Mouse (Mus musculus) liver, embryonic 14.5 days (tissue): ENCODE results near the gene B3gntl1. TPM values are rescaled to one million over a fixed set of nuclear protein-coding genes. Genes with fewer than 3 reads are reported as not detected.

Experiments
- ATAC-seq: fragments of 200-750 bp; cut with Nextera tagmentation; 2 replicates; pipeline ENCODE4 v1.8.0; 2017; ENCODE audit warnings: moderate number of reproducible peaks, mild to moderate bottlenecking, moderate library complexity; ENCODE audit not compliant: insufficient read depth
- DNase-seq, 3 experiments: peaks; one replicate each; pipeline ENCODE4 v3.0.0-alpha.2; 2012 to 2013; ENCODE audit warnings: low read depth in 3 of 3, low spot score in 3 of 3
- H3K27ac ChIP-seq: fragments of 300-500 bp; sonication (generic); 2 replicates; pipeline ENCODE4 v1.5.1; 2014; ENCODE audit warnings: moderate library complexity, mild to moderate bottlenecking, control low read depth, inconsistent platforms
- H3K27me3 ChIP-seq: fragments of 300-500 bp; sonication (generic); 2 replicates; pipeline ENCODE4 v1.6.1; 2014; ENCODE audit warnings: mild to moderate bottlenecking, low read length, moderate library complexity; ENCODE audit not compliant: control insufficient read depth, insufficient read depth
- H3K36me3 ChIP-seq: fragments of 300-500 bp; sonication (generic); replicated peaks from 2 replicates; pipeline ENCODE4 v1.6.1; 2014; ENCODE audit warnings: low read depth; ENCODE audit not compliant: control insufficient read depth, insufficient read depth
- H3K4me1 ChIP-seq, 2 experiments: fragments of 200-500 bp in 1 of 2; fragments of 300-500 bp in 1 of 2; sonication (generic) in 1 of 2; replicated peaks; 2 replicates each; pipeline ENCODE4 v1.6.1; 2012 to 2014; ENCODE audit warnings: antibody characterized with exemption in 1 of 2, inconsistent platforms in 1 of 2, low read length in 1 of 2; ENCODE audit not compliant: control insufficient read depth in 2 of 2, insufficient read depth in 2 of 2
- H3K4me2 ChIP-seq: fragments of 300-500 bp; sonication (generic); 2 replicates; pipeline ENCODE4 v1.6.1; 2014; ENCODE audit warnings: low read depth, mild to moderate bottlenecking, control low read depth, moderate library complexity
- H3K4me3 ChIP-seq, 2 experiments: fragments of 200-500 bp in 1 of 2; fragments of 300-500 bp in 1 of 2; sonication (generic) in 1 of 2; 2 replicates each; pipeline ENCODE4 v1.5.1; 2012 to 2014; ENCODE audit warnings: low read depth in 2 of 2, low read length in 2 of 2, mild to moderate bottlenecking in 2 of 2, control low read depth in 1 of 2, inconsistent platforms in 1 of 2, moderate library complexity in 1 of 2; ENCODE audit not compliant: insufficient read depth in 1 of 2
- H3K9ac ChIP-seq: fragments of 300-500 bp; sonication (generic); replicated peaks from 2 replicates; pipeline ENCODE4 v1.6.1; 2014; ENCODE audit warnings: mild to moderate bottlenecking, control low read depth, moderate library complexity
- H3K9me3 ChIP-seq: fragments of 300-500 bp; sonication (generic); 2 replicates; pipeline ENCODE4 v1.6.1; 2016; ENCODE audit warnings: low read length, mixed read lengths; ENCODE audit not compliant: control insufficient read depth
- CTCF ChIP-seq: IDR thresholded peaks from 2 replicates; pipeline ENCODE4 v1.5.1; 2016; ENCODE audit warnings: antibody characterized with exemption, low read depth, control low read depth
- EP300 ChIP-seq: IDR thresholded peaks from 2 replicates; pipeline ENCODE4 v1.6.1; 2016; ENCODE audit warnings: antibody characterized with exemption, low read depth
- WGBS: fragments of 180-500 bp; shearing (Covaris S2); extraction: QIAGEN DNeasy Blood & Tissue Kit; methylation state at CpG from one replicate; pipeline ENCODE4 v1.1.7; 2014; ENCODE audit not compliant: insufficient replicate concordance; 5-methylcytosine and 5-hydroxymethylcytosine counted together
- polyA plus RNA-seq, 2 experiments: library from polyadenylated mRNA; depleted of rRNA in 1 of 2; stranded (reverse) in 1 of 2; unstranded in 1 of 2; fragments of >200 nt; fragmentation: Nextera tagmentation in 1 of 2; extraction: Ambion mirVana in 1 of 2; gene quantifications; 2 replicates each; pipeline versions ENCODE4 v1.2.1 to v1.2.3; 2012 to 2014

B3gntl1 gene
- polyA plus RNA-seq, 2 experiments, result 1.2 to 1.6 TPM

- DNase-seq (no peak), ATAC-seq (no peak)
- Histone ChIP-seq H3K9ac (no peak overlapping the region), H3K4me3 (no peak overlapping the region), H3K36me3 (peaks cover 9% of the 10 kb centered on the region; the same call in 1 of the 2 replicates), H3K9me3 (no peaks in the 10 kb centered on the region), H3K27ac (no peak overlapping the region), H3K4me2 (no peak overlapping the region), H3K4me1 (no peaks in the 10 kb centered on the region; a peak in 1 of 4 replicates), H3K27me3 (no peaks in the 10 kb centered on the region)
- TF ChIP-seq EP300 (no peak), CTCF (no peak)
- WGBS, result 68% methylated on average over 3 of the region's 3 CpGs
Observed at GRCm38 (mm10) chr11:121615961-121616485, 56.9 kb downstream of the B3gntl1 start.

- H3K4me2 ChIP-seq, result no peak overlapping the region
- no peak for DNase-seq
- H3K27me3 ChIP-seq, result no peaks in the 10 kb centered on the region
- no peak overlapping the region for H3K4me3 ChIP-seq
- peaks cover 4% of the 10 kb centered on the region for H3K36me3 ChIP-seq
- H3K27ac ChIP-seq, result no peak overlapping the region
- no peak overlapping the region for H3K9ac ChIP-seq
- H3K4me1 ChIP-seq, result no peaks in the 10 kb centered on the region
- TF ChIP-seq CTCF, result no peak
- no peak for TF ChIP-seq EP300
- no peak for ATAC-seq
- H3K9me3 ChIP-seq, result no peaks in the 10 kb centered on the region
Observed at GRCm38 (mm10) chr11:121610976-121611375, 62.0 kb downstream of the B3gntl1 start.

GRCm38 (mm10) chr11:121605604-121606003 lies 67.3 kb downstream of the B3gntl1 start:
- H3K9me3 ChIP-seq, result no peaks in the 10 kb centered on the region
- H3K4me2 ChIP-seq, result no peak overlapping the region
- H3K4me3 ChIP-seq, result no peak overlapping the region
- 59% methylated on average over 6 of the region's 6 CpGs for WGBS
- H3K36me3 ChIP-seq, result peaks cover 19% of the 10 kb centered on the region
- no peak overlapping the region for H3K27ac ChIP-seq
- no peak overlapping the region for H3K9ac ChIP-seq
- TF ChIP-seq EP300 (no peak), CTCF (no peak)
- DNase-seq (no peak), ATAC-seq (no peak)
- H3K27me3 ChIP-seq, result no peaks in the 10 kb centered on the region
- no peaks in the 10 kb centered on the region for H3K4me1 ChIP-seq

- no peak for ATAC-seq
Observed at GRCm38 (mm10) chr11:121601422-121601821, 71.5 kb downstream of the B3gntl1 start.

GRCm38 (mm10) chr11:121597254-121597653 lies 75.7 kb downstream of the B3gntl1 start:
- TF ChIP-seq CTCF (no peak), EP300 (no peak)
- Histone ChIP-seq H3K36me3 (peaks cover 22% of the 10 kb centered on the region), H3K9ac (no peak overlapping the region), H3K27ac (no peak overlapping the region), H3K27me3 (no peaks in the 10 kb centered on the region), H3K4me1 (no peaks in the 10 kb centered on the region), H3K9me3 (no peaks in the 10 kb centered on the region), H3K4me2 (no peak overlapping the region), H3K4me3 (no peak overlapping the region)
- ATAC-seq (no peak), DNase-seq (no peak)
- WGBS, result 79% methylated on average over 6 of the region's 6 CpGs

More at GRCm38 (mm10) chr11:121601422-121601821, 71.5 kb downstream of the B3gntl1 start:
- H3K27ac ChIP-seq, result no peak overlapping the region
- peaks cover 26% of the 10 kb centered on the region for H3K36me3 ChIP-seq
- WGBS, result 76% methylated on average over 3 of the region's 3 CpGs
- no peaks in the 10 kb centered on the region for H3K27me3 ChIP-seq
- H3K9me3 ChIP-seq, result no peaks in the 10 kb centered on the region
- no peak overlapping the region for H3K4me3 ChIP-seq
- DNase-seq, result no peak
- H3K9ac ChIP-seq, result no peak overlapping the region
- no peaks in the 10 kb centered on the region for H3K4me1 ChIP-seq
- TF ChIP-seq EP300 (no peak), CTCF (no peak)
- no peak overlapping the region for H3K4me2 ChIP-seq
